Mouse (Mus musculus): ENCODE results near the gene Slc45a3.

The Slc45a3 gene

DNA sequence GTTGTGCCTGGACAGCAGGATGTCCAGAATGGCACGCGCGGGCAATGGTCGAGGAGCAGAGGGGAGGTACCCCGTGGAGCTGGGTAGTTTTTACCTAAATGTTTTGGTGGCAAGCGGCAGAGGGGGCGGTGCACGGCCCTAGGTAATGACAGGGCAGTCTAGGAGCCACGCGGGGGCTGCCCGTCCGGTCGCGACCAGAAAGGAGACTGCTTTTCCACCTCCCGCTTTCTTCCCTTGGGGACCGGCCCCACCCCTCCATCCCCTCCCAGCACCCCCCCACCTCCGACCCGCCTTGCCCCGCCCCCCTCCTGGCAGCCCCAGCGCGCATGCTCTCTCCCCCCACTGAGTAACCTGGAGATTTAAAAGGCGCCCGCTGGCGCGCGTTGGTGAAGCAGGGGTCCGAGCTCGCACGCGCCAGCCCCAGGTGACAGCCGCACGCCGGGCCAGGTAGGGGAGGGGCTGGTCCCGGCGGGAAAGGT is at the start of gene Slc45a3:
Gene Slc45a3, plus strand, starts transcription at position 362 of the 479 bp plus-strand sequence.
- peak; percentile 67 for DNase-seq (ENCODE audit: low spot score)

DNA sequence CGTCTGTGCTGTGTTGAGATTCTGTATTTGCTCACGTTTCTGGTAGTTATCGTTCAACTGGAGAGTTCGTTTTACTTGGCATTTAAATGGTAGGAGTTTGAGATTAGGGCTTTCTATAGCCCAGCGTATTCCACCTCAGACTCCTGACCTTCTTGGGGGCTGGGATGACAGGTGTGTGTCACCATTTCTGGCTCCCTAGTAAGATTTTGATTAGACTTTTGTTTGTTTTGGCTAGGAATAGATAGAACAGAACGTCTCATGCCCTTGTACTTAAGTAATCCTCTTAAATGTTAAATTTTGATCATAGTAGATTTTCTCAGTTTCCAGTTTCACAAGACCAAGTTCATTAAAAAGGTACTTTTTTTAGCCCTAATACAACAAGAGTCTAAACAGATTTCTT is 45.1 kb upstream of the Slc45a3 start:
- no peak for DNase-seq (ENCODE audit: low spot score)

DNA sequence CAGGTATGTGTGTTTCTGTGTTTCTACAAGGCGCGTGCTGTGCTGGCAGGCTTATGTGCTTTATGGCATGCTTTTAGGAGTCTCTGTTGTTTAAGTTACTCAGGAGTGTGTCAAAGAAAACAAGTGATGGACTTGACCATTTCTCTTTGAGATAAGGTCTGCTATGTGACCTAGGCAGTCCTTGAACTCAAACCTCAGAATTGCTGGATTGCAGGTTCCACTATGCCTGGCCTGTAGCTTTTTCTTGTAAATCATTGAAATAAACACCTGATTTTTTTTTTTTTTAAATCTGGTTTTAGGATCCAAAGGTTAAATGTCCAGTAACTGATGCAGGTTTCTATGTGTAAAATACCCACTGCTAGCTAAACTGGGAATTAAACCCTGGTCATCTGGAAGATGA is 43.7 kb upstream of the Slc45a3 start:
- DNase-seq (ENCODE audit: low spot score), result no peak

DNA sequence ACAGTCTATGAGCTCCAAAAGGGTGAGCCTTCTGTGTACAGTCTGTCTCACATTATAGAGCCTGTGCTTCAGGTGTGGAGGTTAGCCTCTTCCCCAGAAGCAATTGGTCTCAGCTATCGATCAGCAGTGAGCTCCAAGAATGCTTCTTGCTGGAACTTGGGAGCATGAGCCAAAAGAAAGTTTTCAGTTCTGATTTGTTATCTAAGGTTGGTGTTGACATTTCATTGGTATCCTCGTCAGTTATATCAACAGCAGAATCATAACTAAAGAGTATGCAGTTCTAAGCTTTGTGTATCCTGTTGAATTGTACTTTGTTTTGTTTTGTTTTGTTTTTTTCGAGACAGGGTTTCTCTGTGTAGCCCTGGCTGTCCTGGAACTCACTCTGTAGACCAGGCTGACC is 40.7 kb upstream of the Slc45a3 start:
- DNase-seq (ENCODE audit: low spot score), result no peak

DNA sequence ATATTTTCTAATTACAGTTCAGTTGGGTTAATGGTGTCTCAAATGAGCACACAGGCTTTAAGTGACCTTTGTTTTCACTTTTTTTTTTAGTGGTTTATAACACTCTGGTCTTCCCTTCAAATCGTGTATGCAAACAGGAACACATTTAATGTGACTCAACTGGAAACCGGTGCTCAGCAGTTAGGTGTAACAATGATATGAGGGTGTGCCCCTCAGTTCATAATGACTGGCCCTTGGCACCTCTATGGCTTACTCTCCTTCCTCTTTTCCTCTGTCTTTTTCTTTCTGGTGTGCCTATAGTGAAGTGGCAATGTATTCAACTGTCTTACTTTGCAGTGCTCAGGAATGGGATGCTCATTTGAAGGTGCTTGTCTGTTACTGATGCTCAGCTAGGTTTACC is 29.3 kb upstream of the Slc45a3 start:
- DNase-seq (ENCODE audit: low spot score), result no peak

DNA sequence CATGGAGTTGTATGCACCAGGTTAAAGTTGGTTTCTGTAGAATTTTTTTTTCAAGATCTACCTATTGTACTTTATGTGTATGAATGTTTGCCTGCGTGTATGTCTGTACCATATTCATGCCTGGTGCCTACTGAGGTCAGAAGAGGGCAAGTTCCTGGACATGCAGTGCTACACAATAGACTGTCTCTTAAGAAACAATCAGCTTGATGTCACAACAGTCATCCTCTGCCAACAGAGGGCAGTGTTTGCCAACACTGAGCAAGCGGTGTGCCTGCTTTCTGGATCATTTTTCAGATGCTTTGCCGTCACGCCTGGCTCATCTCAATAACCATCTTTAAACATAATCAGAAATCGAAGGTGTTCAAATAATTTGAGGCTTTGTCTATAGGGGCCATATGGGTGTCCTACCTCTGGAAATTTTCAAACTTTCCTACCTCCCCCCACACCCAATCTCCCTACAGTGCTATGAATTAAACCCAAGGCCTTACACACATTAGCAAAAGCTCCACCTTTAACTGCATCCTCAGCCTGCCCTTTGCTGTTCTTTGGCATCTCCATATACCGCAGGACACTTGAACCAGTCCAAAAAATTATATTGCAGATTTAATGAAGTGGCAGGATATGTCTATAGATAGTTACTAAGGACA is 25.0 kb upstream of the Slc45a3 start:
- no peak for DNase-seq (ENCODE audit: low spot score)

DNA sequence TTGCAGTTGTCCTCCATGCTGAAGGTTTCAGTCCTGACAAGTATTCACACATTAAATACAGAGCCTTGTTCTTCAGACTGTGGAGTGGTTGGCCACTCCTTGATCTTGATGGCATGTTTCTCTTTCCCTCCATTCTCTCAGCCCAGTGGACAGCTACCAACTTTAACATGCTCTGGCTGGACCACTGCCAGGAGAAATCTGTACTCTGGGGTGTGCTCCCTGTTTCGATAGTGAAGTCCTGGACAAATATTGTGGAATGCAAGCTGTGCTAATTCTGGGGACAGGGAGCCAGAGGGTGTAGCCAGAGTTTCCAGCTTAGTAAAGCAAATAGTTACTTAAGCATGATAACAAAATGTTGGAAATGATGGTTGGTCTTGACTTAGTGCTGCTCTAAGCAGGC is 24.0 kb upstream of the Slc45a3 start:
- DNase-seq (ENCODE audit: low spot score), result no peak

DNA sequence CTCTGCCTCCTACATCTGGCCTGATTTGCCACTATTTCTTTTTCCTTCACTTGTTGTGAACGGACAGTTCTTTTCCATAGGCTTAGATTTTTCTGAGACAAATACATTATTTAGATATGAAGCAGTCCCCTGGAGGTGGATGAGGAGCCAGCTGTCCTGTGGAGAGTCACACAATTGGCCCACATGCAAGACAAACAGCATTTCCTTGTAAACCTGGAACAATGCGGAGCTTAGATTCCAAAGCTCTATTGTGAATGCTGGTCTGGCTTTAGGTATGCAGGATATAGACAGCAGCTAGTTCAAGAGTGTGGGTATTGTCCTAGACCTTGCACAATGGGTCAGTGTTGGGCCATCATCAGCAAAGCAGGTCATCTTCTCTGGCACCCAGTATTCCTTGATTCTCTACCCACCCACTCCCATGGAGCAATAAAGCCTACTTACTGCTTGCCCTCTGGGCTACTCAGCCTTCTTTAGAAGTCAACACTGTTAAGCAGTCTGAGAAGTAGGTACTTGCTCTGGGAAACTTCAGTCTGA is 22.0 kb upstream of the Slc45a3 start:
- DNase-seq (ENCODE audit: low spot score), result no peak

DNA sequence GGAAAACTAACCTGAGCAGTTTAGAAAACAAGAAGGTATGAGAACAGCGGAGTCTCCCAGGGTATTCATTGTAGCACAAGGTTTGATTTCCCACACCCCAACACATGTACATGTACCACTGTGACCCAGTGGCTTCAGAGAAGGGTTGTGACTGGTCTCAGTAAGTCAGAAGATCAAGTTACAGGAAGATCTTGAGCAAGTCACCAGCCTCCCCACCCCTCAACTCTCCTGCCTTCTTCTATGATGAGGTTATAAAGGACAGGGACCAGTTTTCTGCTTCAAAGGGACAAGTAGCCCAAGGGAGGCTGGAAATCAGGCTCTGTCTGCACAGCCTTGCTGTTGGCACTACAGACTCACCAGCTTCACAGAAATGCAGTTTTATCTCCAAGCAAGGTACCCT is 21.3 kb upstream of the Slc45a3 start:
- DNase-seq (ENCODE audit: low spot score), result no peak

DNA sequence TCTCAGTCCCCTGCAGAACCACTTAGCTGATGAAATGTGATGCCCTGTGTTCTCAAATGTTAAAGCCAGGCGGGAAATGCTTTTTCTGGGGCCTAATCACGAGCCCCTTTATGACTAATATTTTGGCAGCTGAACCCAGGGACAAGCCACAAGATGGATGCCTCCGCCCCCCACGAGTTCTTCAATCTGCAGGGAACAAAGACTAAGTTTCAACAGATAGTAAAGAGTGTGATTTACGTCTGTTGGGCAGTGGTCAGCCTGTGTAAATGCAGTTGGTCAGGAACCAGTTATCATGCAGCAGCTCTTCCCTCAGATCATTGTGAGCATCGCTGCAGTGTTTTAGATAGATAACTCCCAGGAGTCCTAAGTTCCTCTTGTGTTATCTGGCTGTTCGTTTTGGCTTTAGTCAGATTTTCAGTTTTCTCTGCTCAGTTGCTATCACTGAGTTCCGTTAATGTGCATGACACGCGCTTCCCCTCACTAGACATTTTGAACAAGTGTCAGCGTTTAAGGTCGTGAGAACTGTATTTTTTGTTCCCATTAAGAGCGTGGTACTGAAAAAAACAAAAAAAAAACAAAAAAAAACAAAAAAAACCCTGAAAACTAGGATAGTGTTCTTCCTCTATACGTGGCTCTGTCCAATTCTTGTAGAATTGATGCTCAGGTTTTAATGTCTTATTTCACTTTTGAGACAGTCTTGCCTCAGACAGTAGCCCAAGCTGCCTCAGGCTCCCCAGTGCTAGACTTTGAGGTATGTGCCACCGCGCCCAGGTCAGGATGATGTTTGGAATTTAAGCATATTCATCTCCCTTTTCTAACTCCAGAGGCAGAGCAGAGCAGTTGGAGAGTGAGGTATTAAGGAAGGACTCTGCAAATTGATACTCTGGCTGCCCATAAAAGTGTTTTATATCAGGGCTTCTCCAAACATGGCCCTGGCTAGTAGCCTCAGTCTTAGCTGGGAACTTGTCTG is 19.9 kb upstream of the Slc45a3 start:
- no peak for DNase-seq (ENCODE audit: low spot score)

DNA sequence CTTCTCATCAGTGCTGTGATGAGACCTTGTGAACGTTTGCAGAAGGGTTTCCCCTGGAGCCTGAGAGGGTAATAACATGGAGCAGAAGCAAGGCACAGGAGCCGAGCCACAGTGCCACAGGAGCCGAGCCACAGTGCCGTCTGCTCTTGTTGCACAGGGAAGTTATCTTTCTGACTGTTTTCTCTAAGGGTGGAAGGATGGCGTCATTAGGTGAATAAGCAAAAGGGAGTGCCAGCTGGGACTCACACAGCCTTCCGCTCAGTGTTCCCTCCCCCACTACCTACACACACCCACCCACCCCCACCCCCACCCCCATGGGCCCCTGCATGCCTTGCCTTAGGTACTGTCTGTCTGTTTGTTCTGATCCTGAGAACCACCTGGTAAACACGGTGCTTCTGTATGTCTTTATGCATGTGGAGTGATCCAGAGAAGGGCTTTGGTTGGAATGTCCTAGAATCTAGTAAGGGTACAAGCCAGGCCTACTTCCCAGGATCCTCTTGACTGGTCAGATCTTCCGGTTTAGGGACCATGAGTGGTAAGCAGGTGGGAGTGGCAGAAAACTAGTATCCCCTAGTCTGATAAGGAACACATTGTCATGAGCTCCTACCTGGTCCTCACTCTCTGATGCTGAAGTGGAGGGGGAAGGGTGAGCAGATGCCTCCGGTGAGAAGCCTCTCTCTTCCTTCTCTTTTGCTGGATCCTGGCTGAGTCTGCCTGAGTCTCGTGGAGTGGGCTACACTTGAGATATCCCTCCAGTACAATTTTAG is 16.9 kb upstream of the Slc45a3 start:
- no peak for DNase-seq (ENCODE audit: low spot score)

DNA sequence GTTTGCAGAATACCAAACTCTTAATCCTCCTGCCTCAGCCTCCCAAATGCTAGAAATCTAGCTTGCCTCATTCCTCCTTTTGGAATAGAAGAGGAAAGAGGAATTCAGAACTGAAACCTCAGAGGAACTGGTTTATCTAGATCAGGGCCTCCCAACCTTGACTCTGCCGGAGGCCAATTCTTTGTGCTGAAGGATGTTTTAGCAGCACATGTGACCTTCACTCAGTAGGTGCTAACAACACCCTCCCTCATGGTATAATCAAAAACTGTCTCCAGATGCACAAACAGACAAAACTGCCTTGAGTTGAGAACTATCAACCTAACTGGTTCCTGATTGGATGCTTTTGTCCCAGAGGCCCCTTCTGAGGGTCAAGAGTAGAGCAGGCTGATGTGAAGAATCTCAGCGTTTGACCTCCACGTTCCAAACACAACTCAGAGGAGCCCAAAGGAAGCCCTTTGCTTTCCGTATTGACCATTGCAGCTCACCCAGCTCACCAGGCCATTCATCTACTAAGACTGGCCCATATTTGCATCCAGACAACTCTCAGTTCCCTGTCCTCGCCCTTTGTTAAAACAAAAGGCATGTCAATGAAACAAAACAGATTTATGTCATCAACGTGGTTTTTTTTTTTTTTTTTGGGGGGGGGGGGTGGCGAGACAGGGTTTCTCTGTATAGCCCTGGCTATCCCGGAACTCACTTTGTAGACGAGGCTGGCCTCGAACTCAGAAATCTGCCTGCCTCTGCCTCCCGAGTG is 16.1 kb upstream of the Slc45a3 start:
- DNase-seq (ENCODE audit: low spot score), result no peak

DNA sequence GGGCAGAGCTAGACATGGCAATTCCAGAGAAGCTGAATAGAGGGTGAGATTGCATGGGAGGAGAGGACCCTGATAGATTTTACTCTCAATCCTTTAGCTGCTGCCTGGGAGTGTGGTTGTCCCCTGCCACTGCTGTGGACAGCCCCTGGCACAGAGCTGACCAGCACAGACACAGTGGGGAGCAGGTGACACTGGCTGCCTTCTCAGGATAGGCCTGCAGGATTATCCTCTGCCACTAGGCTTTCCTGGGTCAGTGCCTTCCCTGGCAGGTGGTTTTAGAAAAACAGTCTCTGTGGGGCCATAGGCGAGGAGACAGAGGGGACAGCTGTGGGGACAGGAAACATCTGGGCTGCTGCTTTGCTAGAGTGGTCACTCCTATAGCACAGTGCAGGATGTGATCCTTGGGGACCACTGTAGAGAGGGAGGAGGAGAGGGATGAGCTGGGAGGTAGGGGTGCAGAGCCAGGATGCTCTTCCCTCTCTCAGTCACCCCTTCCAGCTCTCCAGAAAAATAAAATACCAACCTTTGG is 14.7 kb upstream of the Slc45a3 start:
- DNase-seq (ENCODE audit: low spot score), result no peak

DNA sequence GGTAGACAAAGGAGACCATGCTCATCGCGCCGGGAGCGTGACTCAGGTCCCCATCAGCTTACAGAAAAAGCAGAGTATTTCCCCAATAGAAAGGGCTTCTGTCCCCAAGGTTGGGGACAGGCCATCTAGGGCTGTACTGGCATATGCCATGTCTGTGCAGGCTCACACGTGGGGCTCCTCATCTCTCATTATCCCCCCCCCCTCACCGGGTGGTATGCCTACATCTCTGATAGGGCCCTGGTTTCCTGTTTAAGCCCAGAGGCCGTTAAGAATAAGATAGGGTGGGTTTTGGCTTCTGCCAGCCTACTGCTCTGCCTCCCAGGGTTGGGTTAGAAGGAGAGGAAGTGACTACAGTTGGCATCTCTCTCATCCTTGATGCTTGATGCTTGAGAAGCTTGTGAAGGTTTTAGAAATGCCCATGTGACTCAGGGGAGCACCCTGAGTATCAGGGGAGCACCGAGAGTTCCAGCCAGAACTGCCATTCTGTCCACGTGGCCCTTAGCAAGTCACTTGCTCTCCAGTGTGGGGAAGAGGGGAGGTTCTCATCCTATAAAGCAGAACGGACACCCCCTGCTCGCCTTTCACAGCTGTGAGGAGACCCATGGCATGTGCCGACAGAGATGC is 8.4 kb upstream of the Slc45a3 start:
- no peak for DNase-seq (ENCODE audit: low spot score)

DNA sequence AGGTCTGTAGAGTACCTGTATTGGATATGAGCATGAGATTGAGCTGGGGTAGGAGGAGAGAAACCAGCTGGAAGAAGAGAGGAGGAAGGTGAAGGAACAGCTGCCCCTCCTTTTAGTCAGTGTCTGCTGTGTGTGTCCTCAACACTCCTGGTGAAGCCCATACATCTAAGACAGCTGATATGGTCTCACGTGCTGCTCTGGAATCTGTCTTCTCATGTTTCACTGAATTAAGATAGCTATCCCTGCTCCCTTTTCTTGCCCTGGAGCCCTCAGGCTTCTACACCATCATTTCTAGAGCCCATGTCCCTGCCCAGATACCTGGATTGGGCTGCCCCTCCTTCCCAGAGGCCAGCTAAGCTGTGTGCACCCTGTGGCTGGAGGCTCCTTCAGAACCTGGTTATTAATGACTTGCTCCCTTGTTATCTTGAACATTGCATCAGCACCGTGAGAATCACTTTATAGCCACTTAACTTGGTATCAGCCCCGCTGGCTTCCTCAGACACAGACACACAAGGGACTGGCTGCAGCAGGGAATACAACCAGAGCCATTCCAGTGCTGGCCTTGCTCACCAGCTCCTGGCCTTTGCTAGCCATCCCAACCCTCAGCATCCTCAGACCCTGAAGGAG is 7.5 kb upstream of the Slc45a3 start:
- DNase-seq (ENCODE audit: low spot score), result no peak

DNA sequence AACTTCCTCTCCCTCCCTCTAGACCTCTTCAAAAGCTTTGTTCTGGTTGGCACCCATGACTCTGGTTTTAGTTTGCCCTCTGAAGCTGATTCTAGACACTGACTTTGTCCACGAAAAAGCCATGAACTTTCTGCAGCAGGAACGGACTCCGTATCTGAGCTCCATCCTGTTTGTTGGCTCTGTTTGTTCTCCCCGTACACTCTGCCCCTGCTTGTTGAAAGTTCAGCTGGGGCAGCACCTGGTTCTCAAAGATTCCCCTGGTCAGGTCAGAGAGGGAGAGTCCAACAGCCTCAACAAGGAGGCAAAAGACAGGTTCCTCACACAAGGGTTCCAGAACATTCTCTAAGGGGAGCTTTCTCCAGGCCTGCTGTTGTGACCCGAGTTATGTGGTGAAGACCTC is 5.4 kb upstream of the Slc45a3 start:
- DNase-seq (ENCODE audit: low spot score), result no peak

DNA sequence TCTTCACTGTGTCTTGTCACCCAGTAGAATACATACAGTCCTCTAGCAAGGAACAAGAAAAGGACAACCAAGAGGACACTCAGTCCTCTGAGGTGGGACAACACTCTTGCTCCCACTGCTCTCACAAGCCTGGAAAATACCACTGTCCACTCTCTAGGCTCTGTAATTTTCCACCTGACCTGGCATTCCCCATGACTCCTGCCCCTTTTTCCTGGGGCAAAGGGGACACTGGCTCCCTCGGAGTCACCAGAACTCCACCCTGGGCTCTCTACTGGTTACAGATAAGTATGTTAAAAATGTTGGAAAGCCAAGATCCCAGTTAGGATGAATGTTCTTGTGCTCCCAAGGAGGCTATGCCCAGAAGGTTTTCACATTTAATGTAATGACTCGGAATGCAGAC is 1.8 kb upstream of the Slc45a3 start:
- no peak for DNase-seq (ENCODE audit: low spot score)

DNA sequence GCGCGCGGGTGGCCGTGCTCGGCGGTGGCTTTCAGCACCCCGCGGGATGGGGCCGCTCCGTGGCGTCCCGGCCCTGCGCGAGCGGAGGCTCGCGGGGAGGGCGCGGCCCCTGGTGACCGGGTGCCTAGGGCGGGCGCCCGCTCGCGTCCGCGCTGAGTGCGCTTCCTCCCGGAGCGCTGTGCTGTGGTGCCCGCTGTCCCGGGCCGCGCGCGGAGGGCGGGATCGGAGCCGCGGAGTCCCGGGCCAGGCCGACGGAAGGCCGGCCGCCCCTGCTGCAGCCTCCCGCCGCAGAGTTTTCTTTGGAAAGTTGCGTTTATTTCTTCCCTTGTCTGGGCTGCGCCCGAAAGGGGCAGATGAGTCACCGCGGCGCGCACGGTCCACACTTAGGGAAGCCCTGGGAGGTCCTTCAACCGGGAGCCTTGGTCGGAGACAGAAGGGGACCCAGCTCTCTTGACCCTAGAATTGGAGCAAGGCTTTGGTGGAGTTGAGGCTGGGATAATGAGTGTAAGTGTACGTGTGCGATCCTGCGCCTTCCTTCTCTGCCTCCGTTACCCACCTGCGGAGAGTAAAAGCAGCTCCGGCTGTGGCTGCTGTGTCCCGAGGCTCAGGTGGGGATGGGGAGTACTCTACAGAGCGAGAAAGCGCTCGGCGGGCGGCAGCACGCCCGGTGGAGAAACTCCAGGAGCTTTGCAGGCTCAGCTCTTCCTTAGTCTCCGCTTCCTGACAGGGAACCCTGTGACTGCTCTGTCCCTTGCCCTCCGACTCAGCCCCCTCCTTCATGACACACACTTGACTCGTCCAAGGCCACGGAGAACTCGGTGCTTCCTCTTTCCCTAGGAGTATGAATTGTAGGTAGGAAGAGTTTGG is 551 bp downstream of the Slc45a3 start:
- DNase-seq (ENCODE audit: low spot score), result peak; percentile 26

DNA sequence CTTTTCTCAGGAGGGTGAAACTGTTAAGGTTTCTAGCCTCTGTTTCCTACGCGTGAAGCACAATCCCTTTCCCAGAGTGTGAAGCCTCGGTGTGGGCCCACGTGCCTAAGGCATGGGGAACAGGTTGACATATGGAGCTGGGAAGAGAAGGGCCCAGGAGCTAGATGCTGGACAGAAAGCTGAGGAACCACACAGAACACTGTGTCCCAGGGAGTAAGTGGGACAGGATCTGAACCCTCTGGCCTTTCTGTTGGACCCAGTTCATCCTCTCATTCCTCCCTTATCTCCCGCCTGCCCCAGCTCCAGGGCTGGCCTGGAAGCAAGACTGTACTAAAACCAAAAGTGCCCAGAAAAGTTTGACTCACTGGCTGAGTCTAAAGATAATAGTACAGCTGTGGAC is 1.3 kb downstream of the Slc45a3 start:
- DNase-seq (ENCODE audit: low spot score), result no peak

All from yolk sac, embryonic 10.5 days (tissue).